Mouse (Mus musculus) neural tube, embryonic 11.5 days (tissue): ENCODE results near the gene Ltb4r2. TPM values are rescaled to one million over a fixed set of nuclear protein-coding genes. Genes with fewer than 3 reads are reported as not detected.
"Not testable (repeated sequence)": the region's sequence is repeated elsewhere in the genome, so short reads cannot be mapped to it uniquely, and the experiment has no call there.

Source experiments
- ATAC-seq: fragments of 200-750 bp; cut with Nextera tagmentation; 2 replicates; pipeline ENCODE4 v1.8.0; 2017; ENCODE audit warnings: moderate number of reproducible peaks, mild to moderate bottlenecking, moderate TSS enrichment, moderate library complexity; ENCODE audit not compliant: insufficient read depth, low FRiP score, low TSS enrichment
- DNase-seq: peaks from one replicate; pipeline ENCODE4 v3.0.0-alpha.2; 2015; ENCODE audit warnings: low spot score
- H3K27ac ChIP-seq: fragments of 300-500 bp; sonication (generic); 2 replicates; pipeline ENCODE4 v1.5.1; 2014; ENCODE audit warnings: low read depth, mild to moderate bottlenecking, low read length
- H3K27me3 ChIP-seq: fragments of 300-500 bp; sonication (generic); 2 replicates; pipeline ENCODE4 v1.6.1; 2014; ENCODE audit warnings: mild to moderate bottlenecking, low read length, mixed read lengths; ENCODE audit not compliant: control insufficient read depth, insufficient read depth
- H3K36me3 ChIP-seq: fragments of 300-500 bp; sonication (generic); 2 replicates; pipeline ENCODE4 v1.6.1; 2014; ENCODE audit warnings: mild to moderate bottlenecking, low read length, moderate library complexity, mixed read lengths; ENCODE audit not compliant: control insufficient read depth, insufficient read depth
- H3K4me1 ChIP-seq: fragments of 300-500 bp; sonication (generic); 2 replicates; pipeline ENCODE4 v1.6.1; 2014; ENCODE audit warnings: low read length, mixed read lengths; ENCODE audit not compliant: control insufficient read depth, insufficient read depth
- H3K4me2 ChIP-seq: fragments of 300-500 bp; sonication (generic); 2 replicates; pipeline ENCODE4 v1.6.1; 2014; ENCODE audit warnings: low read depth, mild to moderate bottlenecking, moderate library complexity
- H3K4me3 ChIP-seq: fragments of 300-500 bp; sonication (generic); 2 replicates; pipeline ENCODE4 v1.5.1; 2014; ENCODE audit warnings: low read depth, low read length
- H3K9ac ChIP-seq: fragments of 300-500 bp; sonication (generic); 2 replicates; pipeline ENCODE4 v1.6.1; 2014; ENCODE audit warnings: mild to moderate bottlenecking, low read length
- H3K9me3 ChIP-seq: fragments of 300-500 bp; sonication (generic); 2 replicates; pipeline ENCODE4 v1.6.1; 2016; ENCODE audit warnings: low read length; ENCODE audit not compliant: control insufficient read depth
- WGBS: fragments of 180-500 bp; shearing (Covaris S2); extraction: QIAGEN DNeasy Blood & Tissue Kit; methylation state at CpG from one replicate; pipeline ENCODE4 v1.1.7; 2014; 5-methylcytosine and 5-hydroxymethylcytosine counted together
- polyA plus RNA-seq: library from polyadenylated mRNA; unstranded; fragments of >200 nt; fragmentation: Nextera tagmentation; extraction: Ambion mirVana; gene quantifications from 2 replicates; pipeline ENCODE4 v1.2.1, GENCODE M21; 2014

Ltb4r2 gene
- polyA plus RNA-seq, 1 experiment from 2014 or later: 0.52 TPM

GRCm38 (mm10) chr14:55745861-55746237 lies 15.4 kb upstream of the Ltb4r2 start:
- peaks cover 12% of the 10 kb centered on the region for H3K4me1 ChIP-seq
- peak overlapping the region; percentile 90 for H3K4me3 ChIP-seq
- H3K9ac ChIP-seq: peak overlapping the region; percentile 79
- no peaks in the 10 kb centered on the region for H3K27me3 ChIP-seq
- H3K36me3 ChIP-seq: peaks cover 6% of the 10 kb centered on the region
- H3K9me3 ChIP-seq: no peaks in the 10 kb centered on the region
- H3K27ac ChIP-seq: 0 out of 2 replicates have a peak overlapping the region, but pooled peaks have one; percentile 53
- DNase-seq: no peak
- peak overlapping the region; percentile 93 for H3K4me2 ChIP-seq
- no peak for ATAC-seq
- 1% methylated on average over 31 of the region's 31 CpGs for WGBS

DNA sequence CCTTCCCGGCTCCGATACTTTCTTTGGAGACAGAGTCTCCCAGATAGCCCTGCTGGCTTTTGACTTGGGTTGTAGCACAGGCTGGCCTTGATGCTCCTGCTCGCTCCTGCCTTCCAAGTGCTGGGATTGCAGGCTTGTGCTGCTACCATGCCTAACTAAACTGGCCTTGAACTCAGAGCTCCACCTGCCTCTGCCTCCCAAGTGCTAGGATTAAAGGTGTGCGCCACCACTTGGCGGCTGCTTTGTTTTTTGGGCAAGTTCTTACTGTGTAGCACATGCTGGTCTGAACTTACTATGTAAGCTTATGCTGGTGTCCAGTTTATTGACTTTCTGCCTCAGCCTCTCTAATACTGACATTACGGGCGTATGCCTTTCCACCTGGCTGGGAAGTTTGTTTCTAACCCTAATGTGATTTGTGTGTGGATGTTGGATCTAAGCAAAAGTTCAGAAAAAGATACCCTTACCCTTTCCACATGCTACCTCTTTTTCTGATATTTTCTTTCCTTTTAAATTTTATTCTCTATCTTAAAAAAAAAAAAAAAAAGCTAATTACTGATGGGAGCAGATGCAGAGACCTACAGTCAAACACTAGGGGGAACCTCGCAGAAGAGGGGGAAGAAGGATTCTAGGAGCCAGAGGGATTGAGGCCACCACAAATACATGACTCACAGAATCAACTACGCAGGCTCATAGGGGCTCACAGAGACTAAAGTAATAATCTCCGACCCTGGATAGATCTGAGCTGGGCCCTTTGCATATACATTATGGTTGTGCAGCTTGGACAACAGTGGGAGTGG lies 14.0 kb upstream of the Ltb4r2 start:
- peaks cover 12% of the 10 kb centered on the region for H3K4me1 ChIP-seq
- no peaks in the 10 kb centered on the region for H3K9me3 ChIP-seq
- WGBS: 91% methylated on average over 10 of the region's 10 CpGs
- H3K4me3 ChIP-seq: no peak overlapping the region
- H3K9ac ChIP-seq: no peak overlapping the region
- no peak overlapping the region for H3K4me2 ChIP-seq
- H3K27ac ChIP-seq: no peak overlapping the region
- no peaks in the 10 kb centered on the region for H3K27me3 ChIP-seq
- DNase-seq: no peak
- H3K36me3 ChIP-seq: peaks cover 9% of the 10 kb centered on the region
- ATAC-seq: no peak

GRCm38 (mm10) chr14:55757566-55757965 lies 3.7 kb upstream of the Ltb4r2 start:
- Histone ChIP-seq H3K4me1 (no peaks in the 10 kb centered on the region), H3K27ac (no peak overlapping the region), H3K27me3 (peaks cover 12% of the 10 kb centered on the region), H3K9me3 (no peaks in the 10 kb centered on the region), H3K4me2 (no peak overlapping the region), H3K9ac (no peak overlapping the region), H3K4me3 (no peak overlapping the region), H3K36me3 (peaks cover 13% of the 10 kb centered on the region)
- 91% methylated on average over 6 of the region's 6 CpGs for WGBS
- DNase-seq (no peak), ATAC-seq (no peak)

GRCm38 (mm10) chr14:55758363-55758784 lies 2.9 kb upstream of the Ltb4r2 start, which contains the start of gene Cideb:
TSS of gene Cideb (minus strand) at chr14:55758458.
- DNase-seq: peak; percentile 50
- no peak for ATAC-seq
- Histone ChIP-seq H3K36me3 (peaks cover 6% of the 10 kb centered on the region), H3K4me1 (no peaks in the 10 kb centered on the region), H3K27me3 (peaks cover 20% of the 10 kb centered on the region), H3K4me2 (no peak within 1 kb of the TSS), H3K9me3 (no peaks in the 10 kb centered on the region), H3K9ac (no peak within 1 kb of the TSS; the same call in 1 of the 2 replicates), H3K4me3 (no peak within 1 kb of the TSS), H3K27ac (no peak within 1 kb of the TSS)
- 21% methylated on average over 8 of the region's 8 CpGs for WGBS

GRCm38 (mm10) chr14:55760156-55760555 lies 1.1 kb upstream of the Ltb4r2 start:
- H3K4me3 ChIP-seq: not testable (repeated sequence)

GRCm38 (mm10) chr14:55762001-55762821 lies 983 bp downstream of the Ltb4r2 start:
- H3K9ac ChIP-seq: peak overlapping the region; percentile 68
- no peaks in the 10 kb centered on the region for H3K36me3 ChIP-seq
- no peaks in the 10 kb centered on the region for H3K4me1 ChIP-seq
- peaks cover 43% of the 10 kb centered on the region for H3K27me3 ChIP-seq
- DNase-seq (peak; percentile 70), ATAC-seq (peak; percentile 67)
- H3K4me3 ChIP-seq: peak overlapping the region; percentile 45
- no peaks in the 10 kb centered on the region for H3K9me3 ChIP-seq
- no peak overlapping the region for H3K27ac ChIP-seq
- under 1% methylated on average over 74 of the region's 77 CpGs for WGBS
- peak overlapping the region; percentile 77 for H3K4me2 ChIP-seq

More at GRCm38 (mm10) chr14:55760156-55760555, 1.1 kb upstream of the Ltb4r2 start:
- WGBS: 2% methylated on average over 6 of the region's 6 CpGs
- H3K9me3 ChIP-seq, H3K27ac ChIP-seq, H3K36me3 ChIP-seq, H3K4me1 ChIP-seq, H3K9ac ChIP-seq, ATAC-seq: not testable (repeated sequence)
- H3K4me2 ChIP-seq: 0 out of 2 replicates have a peak overlapping the region, but pooled peaks have one; percentile 22
- peak; percentile 80 for DNase-seq
- H3K27me3 ChIP-seq: peaks cover 34% of the 10 kb centered on the region

- Histone ChIP-seq H3K4me1 (0 out of 2 replicates have a peak, but pooled peaks cover 4% of the 10 kb centered on the region), H3K4me3 (no peak overlapping the region), H3K36me3 (no peaks in the 10 kb centered on the region), H3K27ac (no peak overlapping the region), H3K4me2 (no peak overlapping the region), H3K27me3 (peaks cover 49% of the 10 kb centered on the region), H3K9ac (no peak overlapping the region), H3K9me3 (no peaks in the 10 kb centered on the region)
- WGBS: 71% methylated on average over 7 of the region's 7 CpGs
- no peak for DNase-seq
- no peak for ATAC-seq
Measured at GRCm38 (mm10) chr14:55763166-55763565, 1.9 kb downstream of the Ltb4r2 start.

GRCm38 (mm10) chr14:55765696-55766095 lies 4.5 kb downstream of the Ltb4r2 start, which contains the start of gene Ltb4r1:
TSS of gene Ltb4r1 (plus strand) at chr14:55765962.
- Histone ChIP-seq H3K4me3 (no peak within 1 kb of the TSS), H3K9me3 (no peaks in the 10 kb centered on the region), H3K27ac (no peak within 1 kb of the TSS), H3K4me2 (no peak within 1 kb of the TSS), H3K9ac (no peak within 1 kb of the TSS), H3K36me3 (no peaks in the 10 kb centered on the region), H3K27me3 (peaks cover 57% of the 10 kb centered on the region), H3K4me1 (0 out of 2 replicates have a peak, but pooled peaks cover 4% of the 10 kb centered on the region)
- 81% methylated on average over 4 of the region's 4 CpGs for WGBS
- DNase-seq (no peak), ATAC-seq (no peak)
